Mouse (Mus musculus): ENCODE measurements around the gene Usp34. TPM values are rescaled to one million over a fixed set of nuclear protein-coding genes. Genes with fewer than 3 reads are reported as not detected.
"Not testable (repeated sequence)": the region's sequence is repeated elsewhere in the genome, so short reads cannot be mapped to it uniquely, and the experiment has no call there.

Usp34 gene
- total and polyA plus RNA-seq, 3 experiments, result 47.5 to 92.5 (median 65.4) TPM

- H3K79me2 ChIP-seq (replicated peaks; ENCODE audit: control insufficient read depth, extremely low read depth, insufficient read depth, poor library complexity, severe bottlenecking), result no peaks in the 10 kb centered on the region
- no peak overlapping the region for H3K27ac ChIP-seq (ENCODE audit: insufficient read depth, low read depth)
- no peak overlapping the region for H3K4me2 ChIP-seq (ENCODE audit: insufficient read depth, low read depth, poor library complexity, severe bottlenecking)
- H3K4me1 ChIP-seq (ENCODE audit: control insufficient read depth in 1 of 2, insufficient read depth in 2 of 2), result no peaks in the 10 kb centered on the region
- no peak overlapping the region for H3K9ac ChIP-seq (ENCODE audit: insufficient read depth, low read depth)
- H3K36me3 ChIP-seq (replicated peaks in 1 of 2; ENCODE audit: control insufficient read depth in 1 of 2, insufficient read depth in 1 of 2, low read length in 1 of 2), result peaks cover 48 to 87% of the 10 kb centered on the region in 2 experiments
- H3K27me3 ChIP-seq (replicated peaks), result no peaks in the 10 kb centered on the region
- in situ Hi-C loops (cut with MboI; ENCODE audit: low pct_ligation_motif_present, low pct_unique_long_range_greater_than_20kb, low sequenced_read_pairs), result no loop called here
- no peak overlapping the region for H3K4me3 ChIP-seq (replicated peaks in 1 of 3; ENCODE audit: low read depth in 2 of 3, low read length in 2 of 3, poor library complexity in 1 of 3)
- dilution Hi-C loops (cut with MboI; ENCODE audit: extremely low pct_ligation_motif_present, extremely low pct_unique_long_range_greater_than_20kb, low sequenced_read_pairs), result no loop called here
- no peak for DNase-seq (ENCODE audit: extremely low read depth)
- no peaks in the 10 kb centered on the region for H3K9me3 ChIP-seq (replicated peaks; ENCODE audit: low read length)
- TF ChIP-seq ELF1 (IDR thresholded peaks at IDR 0.05; ENCODE audit: low read depth, low read length) (no peak), CTCF (conservative IDR thresholded peaks at IDR 0.05 in 1 of 2, IDR thresholded peaks at IDR 0.05 in 1 of 2; ENCODE audit: low read depth in 2 of 2, low read length in 2 of 2) (peak in 1 of 2 experiments; percentile 59; a peak in 2 of 4 replicates), TCF12 (IDR thresholded peaks at IDR 0.05; ENCODE audit: low read depth, low read length) (no peak), MAZ (IDR thresholded peaks at IDR 0.05; ENCODE audit: low read depth, low read length) (no peak), UBTF (IDR thresholded peaks at IDR 0.05; ENCODE audit: low read depth, low read length) (no peak), HCFC1 (IDR thresholded peaks at IDR 0.05; ENCODE audit: low read depth, low read length) (no peak)
Measured at GRCm38 (mm10) chr11:23430013-23430412, 123.3 kb downstream of the Usp34 start.

- dilution Hi-C loops (cut with MboI; ENCODE audit: extremely low pct_ligation_motif_present, extremely low pct_unique_long_range_greater_than_20kb, low sequenced_read_pairs), result no loop called here
- TF ChIP-seq EP300 (IDR thresholded peaks at IDR 0.05; ENCODE audit: low read length), result no peak
- TF ChIP-seq RAD21 (IDR thresholded peaks at IDR 0.05; ENCODE audit: low read depth, low read length), result peak; percentile 14
- TF ChIP-seq CTCF (conservative IDR thresholded peaks at IDR 0.05 in 1 of 2, IDR thresholded peaks at IDR 0.05 in 1 of 2; ENCODE audit: low read depth in 2 of 2, low read length in 2 of 2), result peak in 1 of 2 experiments; percentile 33; a peak in 2 of 4 replicates
- H3K4me1 ChIP-seq (ENCODE audit: control insufficient read depth in 1 of 2, insufficient read depth in 2 of 2), result peaks cover 0 to 5% of the 10 kb centered on the region in 2 experiments; a peak in 1 of 4 replicates
Measured at GRCm38 (mm10) chr11:23436076-23436475, 129.4 kb downstream of the Usp34 start.

GRCm38 (mm10) chr11:23465862-23466261 is 159.2 kb downstream of the Usp34 start:
- Histone ChIP-seq H3K36me3 (replicated peaks in 1 of 2; ENCODE audit: control insufficient read depth in 1 of 2, insufficient read depth in 1 of 2, low read length in 1 of 2) (peaks cover 19 to 68% of the 10 kb centered on the region in 2 experiments), H3K4me1 (ENCODE audit: control insufficient read depth in 1 of 2, insufficient read depth in 2 of 2) (peaks cover 0 to 50% of the 10 kb centered on the region in 2 experiments; a peak in 2 of 4 replicates)
- H3K27me3 ChIP-seq (replicated peaks); DNase-seq (ENCODE audit: extremely low read depth); H3K9ac ChIP-seq (ENCODE audit: insufficient read depth, low read depth); H3K9me3 ChIP-seq (replicated peaks; ENCODE audit: low read length); H3K79me2 ChIP-seq (replicated peaks; ENCODE audit: control insufficient read depth, extremely low read depth, insufficient read depth, poor library complexity, severe bottlenecking); dilution Hi-C loops (cut with MboI; ENCODE audit: extremely low pct_ligation_motif_present, extremely low pct_unique_long_range_greater_than_20kb, low sequenced_read_pairs); H3K27ac ChIP-seq (ENCODE audit: insufficient read depth, low read depth); H3K4me2 ChIP-seq (ENCODE audit: insufficient read depth, low read depth, poor library complexity, severe bottlenecking); H3K4me3 ChIP-seq (replicated peaks in 1 of 3; ENCODE audit: low read depth in 2 of 3, low read length in 2 of 3, poor library complexity in 1 of 3); in situ Hi-C loops (cut with MboI; ENCODE audit: low pct_ligation_motif_present, low pct_unique_long_range_greater_than_20kb, low sequenced_read_pairs): not testable (repeated sequence)
- peak; percentile 70 for TF ChIP-seq ZNF384 (IDR thresholded peaks at IDR 0.05; ENCODE audit: low read depth, low read length)

More at GRCm38 (mm10) chr11:23436076-23436475, 129.4 kb downstream of the Usp34 start:
- Histone ChIP-seq H3K9ac (ENCODE audit: insufficient read depth, low read depth) (no peak overlapping the region), H3K9me3 (replicated peaks; ENCODE audit: low read length) (no peaks in the 10 kb centered on the region), H3K4me2 (ENCODE audit: insufficient read depth, low read depth, poor library complexity, severe bottlenecking) (no peak overlapping the region), H3K79me2 (replicated peaks; ENCODE audit: control insufficient read depth, extremely low read depth, insufficient read depth, poor library complexity, severe bottlenecking) (no peaks in the 10 kb centered on the region), H3K27me3 (replicated peaks) (no peaks in the 10 kb centered on the region), H3K4me3 (replicated peaks in 1 of 3; ENCODE audit: low read depth in 2 of 3, low read length in 2 of 3, poor library complexity in 1 of 3) (no peak overlapping the region), H3K27ac (ENCODE audit: insufficient read depth, low read depth) (no peak overlapping the region), H3K36me3 (replicated peaks in 1 of 2; ENCODE audit: control insufficient read depth in 1 of 2, insufficient read depth in 1 of 2, low read length in 1 of 2) (peaks cover 54 to 88% of the 10 kb centered on the region in 2 experiments)
- DNase-seq (ENCODE audit: extremely low read depth), result peak; percentile 12
- in situ Hi-C loops (cut with MboI; ENCODE audit: low pct_ligation_motif_present, low pct_unique_long_range_greater_than_20kb, low sequenced_read_pairs), result no loop called here
